Mouse (Mus musculus) liver, embryonic 16.5 days (tissue): ENCODE results near the gene March4. TPM values are rescaled to one million over a fixed set of nuclear protein-coding genes. Genes with fewer than 3 reads are reported as not detected.

Experiments used
- polyA plus RNA-seq: library from polyadenylated mRNA; unstranded; fragments of >200 nt; fragmentation: Nextera tagmentation; extraction: Ambion mirVana; gene quantifications from 2 replicates; pipeline ENCODE4 v1.2.1, GENCODE M21; 2015

Gene March4
- polyA plus RNA-seq, 1 experiment from 2014 or later = not detected

Other genes starting within 250 kb of the March4 start
- 14.0 and 14.9 TPM in 2 replicates for gene Xrcc5, start 229.5 kb downstream of the March4 start, polyA plus RNA-seq
- 7.4 and 7.6 TPM in 2 replicates for gene Smarcal1, start 46.3 kb upstream of the March4 start, polyA plus RNA-seq
- gene Ankar, start 163.6 kb upstream of the March4 start, polyA plus RNA-seq = not detected in 2 replicates
- gene Rpl37a, start 174.4 kb upstream of the March4 start, polyA plus RNA-seq = 749 and 899 TPM in 2 replicates